Mouse (Mus musculus) forebrain, embryonic 16.5 days (tissue): Measurements from ENCODE around the gene Mst1. TPM values are rescaled to one million over a fixed set of nuclear protein-coding genes. Genes with fewer than 3 reads are reported as not detected.

Experiments used
- ATAC-seq: fragments of 200-750 bp; cut with Nextera tagmentation; 2 replicates; pipeline ENCODE4 v1.8.0; 2017; ENCODE audit warnings: mild to moderate bottlenecking, moderate library complexity
- H3K27ac ChIP-seq: fragments of 300-500 bp; sonication (generic); 2 replicates; pipeline ENCODE4 v1.5.1; 2014; ENCODE audit warnings: low read length, control low read depth
- H3K27me3 ChIP-seq: fragments of 300-500 bp; sonication (generic); replicated peaks from 2 replicates; pipeline ENCODE4 v1.6.1; 2014; ENCODE audit warnings: low read length; ENCODE audit not compliant: control insufficient read depth, insufficient read depth
- H3K36me3 ChIP-seq: fragments of 300-500 bp; sonication (generic); 2 replicates; pipeline ENCODE4 v1.6.1; 2014; ENCODE audit not compliant: control insufficient read depth, insufficient read depth
- H3K4me1 ChIP-seq: fragments of 300-500 bp; sonication (generic); replicated peaks from 2 replicates; pipeline ENCODE4 v1.6.1; 2014; ENCODE audit warnings: low read length; ENCODE audit not compliant: control insufficient read depth, insufficient read depth
- H3K4me2 ChIP-seq: fragments of 300-500 bp; sonication (generic); 2 replicates; pipeline ENCODE4 v1.6.1; 2014; ENCODE audit warnings: mild to moderate bottlenecking, low read length, control low read depth
- H3K4me3 ChIP-seq: fragments of 300-500 bp; sonication (generic); replicated peaks from 2 replicates; pipeline ENCODE4 v1.5.1; 2014; ENCODE audit warnings: mild to moderate bottlenecking, low read length, control low read depth
- H3K9ac ChIP-seq: fragments of 300-500 bp; sonication (generic); replicated peaks from 2 replicates; pipeline ENCODE4 v1.6.1; 2014; ENCODE audit warnings: low read depth, low read length, control low read depth
- H3K9me3 ChIP-seq: fragments of 300-500 bp; sonication (generic); 2 replicates; pipeline ENCODE4 v1.6.1; 2016; ENCODE audit warnings: low read length; ENCODE audit not compliant: control insufficient read depth
- WGBS: fragments of 180-500 bp; shearing (Covaris S2); extraction: QIAGEN DNeasy Blood & Tissue Kit; methylation state at CpG from one replicate; pipeline ENCODE4 v1.1.7; 2014; 5-methylcytosine and 5-hydroxymethylcytosine counted together
- polyA plus RNA-seq: library from polyadenylated mRNA; unstranded; fragments of >200 nt; fragmentation: Nextera tagmentation; extraction: Ambion mirVana; gene quantifications from 2 replicates; pipeline ENCODE4 v1.2.1, GENCODE M21; 2015

The Mst1 gene
- polyA plus RNA-seq, 1 experiment from 2014 or later, result not detected

- WGBS, result 65% methylated on average over 8 of the region's 11 CpGs
- Histone ChIP-seq H3K4me2 (no peak overlapping the region), H3K4me3 (no peak overlapping the region), H3K27me3 (no peaks in the 10 kb centered on the region), H3K9ac (no peak overlapping the region), H3K4me1 (no peaks in the 10 kb centered on the region), H3K36me3 (peaks cover 12% of the 10 kb centered on the region; the same call in 1 of the 2 replicates), H3K9me3 (no peaks in the 10 kb centered on the region), H3K27ac (no peak overlapping the region)
- no peak for ATAC-seq
Measured at GRCm38 (mm10) chr9:108119891-108120411, 39.7 kb downstream of the Mst1 start.

- no peak overlapping the region for H3K27ac ChIP-seq
- H3K4me2 ChIP-seq, result no peak overlapping the region
- H3K9me3 ChIP-seq, result no peaks in the 10 kb centered on the region
- no peaks in the 10 kb centered on the region for H3K27me3 ChIP-seq
- no peak overlapping the region for H3K9ac ChIP-seq
- 94% methylated on average over 8 of the region's 8 CpGs for WGBS
- H3K4me1 ChIP-seq, result no peaks in the 10 kb centered on the region
- no peak overlapping the region for H3K4me3 ChIP-seq
- ATAC-seq, result no peak
- H3K36me3 ChIP-seq, result peaks cover 8% of the 10 kb centered on the region; the same call in 1 of the 2 replicates
Measured at GRCm38 (mm10) chr9:108120671-108121070, 40.4 kb downstream of the Mst1 start.

DNA sequence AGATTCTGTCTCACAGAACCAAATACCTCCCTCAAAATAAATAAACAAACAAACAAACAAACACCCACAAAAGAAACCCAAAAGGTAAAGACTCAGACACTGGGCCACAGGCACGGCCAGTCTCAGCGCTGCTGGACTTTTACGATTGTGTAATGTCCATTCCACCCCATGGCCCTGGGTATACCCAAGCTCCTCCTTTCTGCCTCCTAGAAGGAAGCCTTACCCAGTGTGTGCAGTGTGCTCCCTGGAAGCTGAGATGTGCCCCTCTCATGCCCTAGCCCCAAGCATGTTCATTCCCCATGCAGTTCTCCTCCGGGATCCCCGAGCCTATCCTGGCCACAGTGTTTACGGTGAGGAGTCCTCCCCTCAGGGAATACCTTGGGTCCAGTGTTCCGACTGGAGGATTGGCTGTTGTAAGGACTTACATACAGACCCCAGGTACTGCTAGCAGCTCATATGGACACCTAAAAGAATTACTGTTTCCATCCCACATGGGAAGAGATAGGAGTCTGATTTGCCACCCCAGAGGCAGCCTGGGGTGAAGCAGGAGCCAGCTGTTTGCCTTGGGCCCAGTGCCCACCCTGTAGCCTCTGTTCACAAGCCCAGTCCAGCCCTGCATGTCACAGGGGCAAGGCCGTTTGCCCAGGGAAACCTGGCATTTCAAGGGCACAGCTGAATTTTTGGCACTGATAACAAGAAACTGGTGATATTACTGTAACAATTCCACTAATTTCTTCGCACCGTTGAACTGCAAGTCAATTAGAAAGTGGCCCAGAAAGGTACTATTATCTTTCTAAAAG, 41.1 kb downstream of the Mst1 start:
- no peak overlapping the region for H3K4me2 ChIP-seq
- H3K36me3 ChIP-seq, result peaks cover 9% of the 10 kb centered on the region; the same call in 1 of the 2 replicates
- H3K4me1 ChIP-seq, result no peaks in the 10 kb centered on the region
- no peak overlapping the region for H3K27ac ChIP-seq
- no peaks in the 10 kb centered on the region for H3K9me3 ChIP-seq
- no peak overlapping the region for H3K4me3 ChIP-seq
- ATAC-seq, result no peak
- no peak overlapping the region for H3K9ac ChIP-seq
- WGBS, result 88% methylated on average over 10 of the region's 10 CpGs
- no peaks in the 10 kb centered on the region for H3K27me3 ChIP-seq

DNA sequence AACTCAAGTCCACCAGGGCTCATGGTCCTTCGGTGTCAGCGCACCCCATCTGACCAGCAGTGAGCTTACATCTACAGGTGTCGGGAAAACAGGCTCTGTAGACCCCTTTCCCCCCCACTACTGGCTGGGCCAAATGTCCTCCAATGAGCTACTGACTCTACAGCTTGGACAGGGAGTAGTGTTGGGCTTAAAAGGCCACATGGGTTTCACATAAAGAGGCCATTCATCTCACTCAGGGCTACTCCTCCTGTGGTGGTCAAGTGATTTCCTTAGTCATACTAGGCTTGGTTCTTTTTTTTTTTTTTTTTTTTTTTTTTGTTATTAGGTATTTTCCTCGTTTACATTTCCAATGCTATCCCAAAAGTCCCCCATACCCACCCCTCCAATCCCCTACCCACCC, 43.7 kb downstream of the Mst1 start:
- ATAC-seq, result no peak
- Histone ChIP-seq H3K9me3 (no peaks in the 10 kb centered on the region), H3K4me3 (no peak overlapping the region), H3K4me2 (no peak overlapping the region), H3K36me3 (0 out of 2 replicates have a peak, but pooled peaks cover 4% of the 10 kb centered on the region), H3K9ac (no peak overlapping the region), H3K27me3 (no peaks in the 10 kb centered on the region), H3K27ac (no peak overlapping the region), H3K4me1 (no peaks in the 10 kb centered on the region)
- WGBS, result 91% methylated on average over 4 of the region's 4 CpGs

- WGBS, result 80% methylated on average over 8 of the region's 8 CpGs
- Histone ChIP-seq H3K27ac (no peak overlapping the region), H3K36me3 (0 out of 2 replicates have a peak, but pooled peaks cover 4% of the 10 kb centered on the region), H3K27me3 (no peaks in the 10 kb centered on the region), H3K9ac (no peak overlapping the region), H3K4me1 (no peaks in the 10 kb centered on the region), H3K4me2 (no peak overlapping the region), H3K4me3 (no peak overlapping the region), H3K9me3 (no peaks in the 10 kb centered on the region)
- ATAC-seq, result no peak
Measured at GRCm38 (mm10) chr9:108125731-108126130, 45.5 kb downstream of the Mst1 start.

GRCm38 (mm10) chr9:108126436-108127180, 46.4 kb downstream of the Mst1 start:
- Histone ChIP-seq H3K4me3 (no peak overlapping the region), H3K4me1 (no peaks in the 10 kb centered on the region), H3K9ac (no peak overlapping the region), H3K9me3 (no peaks in the 10 kb centered on the region), H3K27ac (no peak overlapping the region), H3K36me3 (0 out of 2 replicates have a peak, but pooled peaks cover 2% of the 10 kb centered on the region), H3K4me2 (no peak overlapping the region), H3K27me3 (no peaks in the 10 kb centered on the region)
- 85% methylated on average over 17 of the region's 17 CpGs for WGBS
- no peak for ATAC-seq

- no peak overlapping the region for H3K27ac ChIP-seq
- WGBS, result 87% methylated on average over 11 of the region's 11 CpGs
Measured at GRCm38 (mm10) chr9:108128248-108128647, 48.0 kb downstream of the Mst1 start.

GRCm38 (mm10) chr9:108129042-108129948, 49.1 kb downstream of the Mst1 start:
- Histone ChIP-seq H3K4me2 (no peak overlapping the region), H3K27me3 (no peaks in the 10 kb centered on the region), H3K4me1 (no peaks in the 10 kb centered on the region), H3K27ac (no peak overlapping the region), H3K9me3 (no peaks in the 10 kb centered on the region), H3K9ac (no peak overlapping the region), H3K36me3 (0 out of 2 replicates have a peak, but pooled peaks cover 2% of the 10 kb centered on the region), H3K4me3 (no peak overlapping the region)
- 87% methylated on average over 13 of the region's 13 CpGs for WGBS
- ATAC-seq, result no peak

More at GRCm38 (mm10) chr9:108128248-108128647, 48.0 kb downstream of the Mst1 start:
- no peak for ATAC-seq
- Histone ChIP-seq H3K9me3 (no peaks in the 10 kb centered on the region), H3K27me3 (no peaks in the 10 kb centered on the region), H3K9ac (no peak overlapping the region), H3K4me2 (no peak overlapping the region), H3K4me1 (no peaks in the 10 kb centered on the region), H3K4me3 (no peak overlapping the region), H3K36me3 (0 out of 2 replicates have a peak, but pooled peaks cover 2% of the 10 kb centered on the region)
